Mouse (Mus musculus): Measurements from ENCODE around the gene Fgr.

DNA sequence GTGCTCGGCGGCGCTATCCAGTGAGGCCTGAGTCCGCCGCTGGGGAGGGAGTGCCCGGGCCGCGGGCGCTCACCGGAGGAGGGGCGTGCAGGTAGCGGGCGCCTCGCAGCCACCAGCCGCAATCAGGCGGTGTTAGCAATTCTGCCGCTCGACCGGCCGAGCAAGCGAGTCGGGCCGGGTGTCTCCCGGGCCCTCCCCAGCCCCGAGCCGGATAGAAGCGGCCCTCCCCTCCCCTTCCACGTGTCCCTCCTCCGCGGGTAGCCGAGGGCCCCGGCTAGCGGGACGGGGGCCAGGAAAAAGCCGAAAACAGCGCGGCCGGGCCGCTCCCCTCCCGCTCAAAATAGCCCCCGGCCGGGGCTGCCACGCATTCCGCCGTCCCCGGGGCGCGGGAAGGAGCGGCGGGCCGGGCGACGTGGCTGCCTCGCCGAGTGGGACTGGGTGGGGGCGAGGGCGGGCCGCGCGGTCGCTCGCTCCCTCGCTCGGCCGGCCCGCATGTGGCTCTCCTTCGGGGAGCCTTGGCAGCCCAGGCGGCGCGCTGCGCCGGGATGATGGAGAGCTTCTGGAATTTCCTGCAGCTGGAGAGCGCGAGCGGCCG is 64.7 kb downstream of the Fgr start:
- TF ChIP-seq CTCF (IDR thresholded peaks at IDR 0.05; ENCODE audit: insufficient read depth, low read depth, low read length) (no peak), POLR2A (IDR thresholded peaks at IDR 0.05; ENCODE audit: insufficient read depth, low read depth, low read length) (no peak)

Data from olfactory bulb, adult 2 months (tissue).